Mouse (Mus musculus) C2C12 (cell line): ENCODE data around the gene C1qtnf6.

Experiments
- CTCF ChIP-seq: IDR thresholded peaks from one replicate; pipeline ENCODE4 v1.5.1; 2011; ENCODE audit not compliant: control insufficient read depth, insufficient read depth, insufficient read length
- FOSL1 ChIP-seq: IDR thresholded peaks from one replicate; pipeline ENCODE4 v1.8.0; 2011; ENCODE audit warnings: mild to moderate bottlenecking, low read length; ENCODE audit not compliant: poor library complexity, insufficient read depth, severe bottlenecking
- MAX ChIP-seq: IDR thresholded peaks from one replicate; pipeline ENCODE4 v1.6.1; 2011; ENCODE audit warnings: mild to moderate bottlenecking, control low read depth
- MYOD1 ChIP-seq: IDR thresholded peaks from one replicate; pipeline ENCODE4 v1.6.1; 2011; ENCODE audit warnings: low read depth; ENCODE audit not compliant: control insufficient read depth, insufficient read length
- MYOG ChIP-seq: IDR thresholded peaks from one replicate; pipeline ENCODE4 v1.6.1; 2011; ENCODE audit not compliant: control insufficient read depth, insufficient read length; ENCODE audit errors: extremely low read depth

- TF ChIP-seq FOSL1 (no peak), MYOG (no peak), CTCF (no peak), MYOD1 (no peak), MAX (peak; percentile 13)
These were observed at the start of gene C1qtnf6 for GRCm38 (mm10) chr15:78530671-78531450.
